Mouse (Mus musculus) lung, postnatal 0 days (tissue): ENCODE results near the gene Vav3.

Experiments used
- CTCF ChIP-seq: IDR thresholded peaks from 2 replicates; pipeline ENCODE4 v1.5.1; 2016; ENCODE audit warnings: antibody characterized with exemption, mild to moderate bottlenecking
- EP300 ChIP-seq: IDR thresholded peaks from 2 replicates; pipeline ENCODE4 v1.6.1; 2016; ENCODE audit warnings: antibody characterized with exemption, mild to moderate bottlenecking, control low read depth

DNA sequence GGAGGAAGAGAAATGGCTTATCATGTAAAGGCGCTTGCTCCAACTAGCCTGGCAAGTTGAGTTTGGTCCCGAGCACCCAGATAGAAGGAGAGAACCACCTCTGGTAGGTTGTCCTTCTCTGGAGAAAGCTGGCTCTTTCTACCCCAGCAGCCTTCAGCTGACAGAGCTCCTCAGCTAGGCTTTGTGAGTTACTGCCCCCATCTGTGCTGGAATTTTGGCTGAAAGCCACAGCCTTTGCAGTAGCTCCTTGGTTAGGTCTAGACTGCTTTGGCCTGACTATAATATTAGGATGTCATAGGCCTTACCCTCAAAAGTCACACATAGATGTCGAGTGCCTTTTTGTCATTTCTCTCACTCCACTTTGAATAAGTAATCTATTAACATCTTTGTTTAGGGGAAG is 70.8 kb downstream of the Vav3 start:
- TF ChIP-seq CTCF (no peak), EP300 (no peak)
